Mouse (Mus musculus): ENCODE measurements at regions not wholly inside any gene's neighbourhood (a gene's known extent, or its start where the extent isn't known, plus 50 kb on each side); places are given as distances from the start of the nearest gene placed in this dataset.

DNA sequence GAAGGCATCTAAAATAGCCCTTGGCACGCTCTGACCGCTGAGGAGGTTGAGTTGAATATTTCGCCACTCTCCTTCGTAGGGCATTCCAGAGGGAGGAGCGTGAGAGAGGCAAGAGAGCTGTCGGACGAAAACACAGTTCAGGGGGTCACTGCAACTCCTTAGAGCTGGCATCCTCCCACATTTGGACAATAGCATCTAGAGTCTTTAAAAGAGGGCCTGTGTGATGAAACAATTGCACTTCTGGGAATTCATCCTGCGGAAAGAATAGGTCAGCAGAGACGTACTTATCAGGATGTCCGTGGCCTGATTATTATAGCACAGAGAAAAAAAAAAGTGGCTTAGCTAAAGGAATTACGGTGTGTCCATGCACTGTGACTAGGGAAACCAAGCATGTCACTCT, 156.8 kb downstream of the Efnb1 start:
- no peak for TF ChIP-seq POLR2A (IDR thresholded peaks at IDR 0.05; ENCODE audit: insufficient read depth, low read length)
- TF ChIP-seq CTCF (IDR thresholded peaks at IDR 0.05; ENCODE audit: low read depth, low read length), result no peak
